In genomic region chr2:160796973-160797372, GRCm38 (mm10) we compare ENCODE assay signal across 10 mouse cellular contexts.
DNase-seq lines count a peak whose midpoint lies in the region; ATAC-seq and TF ChIP-seq lines count a peak whose summit lies in the region.
"Had no signal": no experiment of that assay in that cellular context is flagged by ENCODE, and none has a peak within 500 bp of the region (broad histone marks: within the 10 kb centered on the region; RNA-seq: fewer than 3 reads in every experiment).

No protein-coding gene starts in this region.

- DNase-seq in kidney, adult 2 months = peak; percentile 94
- peak; percentile 69 for DNase-seq in adrenal gland, postnatal 25 days
- DNase-seq in frontal cortex, postnatal 10 days (ENCODE audit: low spot score in 2 of 2) = peak; percentile 39 to 41
- DNase-seq in kidney, postnatal 36 days = peak; percentile 90 to 91
- DNase-seq in ovary, postnatal 10 days (ENCODE audit: low spot score) = peak; percentile 25
- DNase-seq in liver = no peak

- peaks cover 25% of the 10 kb centered on the region for H3K4me1 ChIP-seq in kidney, adult 2 months (ENCODE audit: control insufficient read depth, insufficient read depth, low read length)
- no peaks in the 10 kb centered on the region for H3K4me1 ChIP-seq in kidney, embryonic 16.5 days (ENCODE audit: insufficient read depth, low read length)
- H3K4me1 ChIP-seq: embryonic facial prominence, embryonic 15.5 days; neural tube, embryonic 12.5 days had no signal

- peak overlapping the region; percentile 10 for H3K27ac ChIP-seq in kidney, adult 2 months (ENCODE audit: insufficient read depth, low read depth, low read length)
- H3K27ac ChIP-seq in kidney, embryonic 16.5 days (ENCODE audit: low read length) = no peak overlapping the region
- H3K27ac ChIP-seq: embryonic facial prominence, embryonic 15.5 days; neural tube, embryonic 12.5 days had no signal

- H3K4me2 ChIP-seq in kidney, embryonic 16.5 days (replicated peaks; ENCODE audit: low read depth, low read length) = no peak overlapping the region
- H3K4me2 ChIP-seq: embryonic facial prominence, embryonic 15.5 days; neural tube, embryonic 12.5 days had no signal

- WGBS in kidney, adult 2 months = 0% methylated on average over 2 of the region's 2 CpGs
- 80% methylated on average over 2 of the region's 2 CpGs for WGBS in kidney, embryonic 16.5 days

- no peak for TF ChIP-seq POLR2A in kidney, adult 2 months (IDR thresholded peaks at IDR 0.05; ENCODE audit: low read depth, low read length)

- H3K4me3 ChIP-seq in kidney, adult 2 months (ENCODE audit: insufficient read depth, low read depth, low read length) = no peak overlapping the region
- H3K4me3 ChIP-seq in kidney, embryonic 16.5 days (ENCODE audit: low read length) = no peak overlapping the region
- H3K4me3 ChIP-seq: embryonic facial prominence, embryonic 15.5 days; neural tube, embryonic 12.5 days had no signal

- H3K36me3 ChIP-seq in kidney, adult 2 months (ENCODE audit: control insufficient read depth, insufficient read depth, low read length) = no peaks in the 10 kb centered on the region; the same call in 1 of the 2 replicates
- no peaks in the 10 kb centered on the region for H3K36me3 ChIP-seq in kidney, embryonic 16.5 days (ENCODE audit: insufficient read depth, low read length)
- H3K36me3 ChIP-seq: embryonic facial prominence, embryonic 15.5 days; neural tube, embryonic 12.5 days had no signal

- H3K27me3 ChIP-seq in kidney, adult 2 months (replicated peaks; ENCODE audit: control insufficient read depth, insufficient read depth, low read length) = no peaks in the 10 kb centered on the region
- H3K27me3 ChIP-seq in kidney, embryonic 16.5 days (ENCODE audit: insufficient read depth, low read length) = no peaks in the 10 kb centered on the region
- H3K27me3 ChIP-seq: embryonic facial prominence, embryonic 15.5 days; neural tube, embryonic 12.5 days had no signal

- ATAC-seq in kidney, embryonic 16.5 days (ENCODE audit: low FRiP score, low TSS enrichment) = no peak
- no peak for ATAC-seq in erythroid progenitor cell, adult 5-6 weeks (replicated peaks; ENCODE audit: low FRiP score, poor library complexity, severe bottlenecking)

- H3K9me3 ChIP-seq in kidney, embryonic 16.5 days (ENCODE audit: low read length) = no peaks in the 10 kb centered on the region
- H3K9me3 ChIP-seq: embryonic facial prominence, embryonic 15.5 days; neural tube, embryonic 12.5 days had no signal

- TF ChIP-seq CTCF in kidney, adult 2 months (conservative IDR thresholded peaks at IDR 0.05; ENCODE audit: insufficient read depth, insufficient read length, low read depth, low read length) = no peak

- no peak overlapping the region for H3K9ac ChIP-seq in kidney, embryonic 16.5 days (replicated peaks; ENCODE audit: low read length)
- H3K9ac ChIP-seq: embryonic facial prominence, embryonic 15.5 days; neural tube, embryonic 12.5 days had no signal
